Mouse (Mus musculus): ENCODE results near the gene Nav2. TPM values are rescaled to one million over a fixed set of nuclear protein-coding genes. Genes with fewer than 3 reads are reported as not detected.

The Nav2 gene
- polyA plus RNA-seq, 1 experiment = 21.9 TPM

GRCm38 (mm10) chr7:49399314-49399713 lies 490.8 kb downstream of the Nav2 start:
- no peak for TF ChIP-seq USF1 (IDR thresholded peaks at IDR 0.05; ENCODE audit: low read depth)
- TF ChIP-seq MYOD1 (IDR thresholded peaks at IDR 0.05; ENCODE audit: control insufficient read depth in 1 of 3, insufficient read length in 2 of 3, low read depth in 2 of 3) = no peak
- no peak for TF ChIP-seq POLR2A (IDR thresholded peaks at IDR 0.05; ENCODE audit: insufficient read length, low read depth)
- TF ChIP-seq E2F4 (IDR thresholded peaks at IDR 0.05; ENCODE audit: insufficient read depth) = no peak
- no peak for TF ChIP-seq POLR2AphosphoS2 (IDR thresholded peaks at IDR 0.05; ENCODE audit: insufficient read length, low read depth)
- TF ChIP-seq SRF (IDR thresholded peaks at IDR 0.05; ENCODE audit: control insufficient read depth, insufficient read length, low read depth) = no peak
- no peak for TF ChIP-seq MYOG (IDR thresholded peaks at IDR 0.05; ENCODE audit: control insufficient read depth in 1 of 3, insufficient read depth in 1 of 3, insufficient read length in 2 of 3, low read depth in 2 of 3)
- no peak for TF ChIP-seq MAX (IDR thresholded peaks at IDR 0.05; ENCODE audit: low read depth)
- no peak for TF ChIP-seq TCF12 (IDR thresholded peaks at IDR 0.05; ENCODE audit: insufficient read depth, poor library complexity, severe bottlenecking)
- no peak for TF ChIP-seq REST (IDR thresholded peaks at IDR 0.05; ENCODE audit: insufficient read depth, insufficient read length)
- TF ChIP-seq CEBPB (IDR thresholded peaks at IDR 0.05; ENCODE audit: insufficient read depth, poor library complexity, severe bottlenecking) = no peak
- TF ChIP-seq TCF3 (IDR thresholded peaks at IDR 0.05; ENCODE audit: insufficient read length, low read depth) = no peak
- no peaks in the 10 kb centered on the region for H3K79me2 ChIP-seq (ENCODE audit: control insufficient read depth, insufficient read depth)
- peaks cover under 1% of the 10 kb centered on the region for H3K36me3 ChIP-seq (ENCODE audit: control insufficient read depth, insufficient read depth)
- no peak overlapping the region for H3K4me3 ChIP-seq
- H3K4me2 ChIP-seq (ENCODE audit: low read depth) = peak overlapping the region; percentile 53
- H3ac ChIP-seq (ENCODE audit: control insufficient read depth, insufficient read length) = no peak overlapping the region
- no peaks in the 10 kb centered on the region for H3K27me3 ChIP-seq (ENCODE audit: control insufficient read depth, insufficient read depth, insufficient read length)

DNA sequence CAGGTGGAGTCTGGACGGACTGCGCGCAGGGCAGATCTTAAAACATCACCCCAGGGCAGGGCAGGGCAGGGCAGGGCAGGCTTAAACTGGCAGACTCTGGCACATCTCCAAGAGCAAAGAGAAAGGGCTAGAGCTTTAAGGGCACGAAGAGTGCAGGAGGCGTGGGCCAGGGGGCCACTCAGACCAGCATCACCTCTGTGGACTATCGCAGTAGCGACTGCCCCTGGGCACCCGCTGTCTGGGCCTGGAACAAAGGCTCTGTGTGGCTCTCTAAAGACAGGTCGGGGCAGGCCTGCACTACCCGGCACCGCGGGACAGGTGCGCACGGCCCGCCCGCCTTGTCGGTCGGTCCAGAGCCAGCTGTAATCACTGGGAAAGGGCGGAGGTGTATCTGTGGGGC lies 491.9 kb downstream of the Nav2 start:
- Histone ChIP-seq H3K79me2 (ENCODE audit: control insufficient read depth, insufficient read depth) (no peaks in the 10 kb centered on the region), H3K4me3 (no peak overlapping the region), H3ac (ENCODE audit: control insufficient read depth, insufficient read length) (no peak overlapping the region), H3K4me2 (ENCODE audit: low read depth) (no peak overlapping the region), H3K27me3 (ENCODE audit: control insufficient read depth, insufficient read depth, insufficient read length) (no peaks in the 10 kb centered on the region), H3K36me3 (ENCODE audit: control insufficient read depth, insufficient read depth) (no peaks in the 10 kb centered on the region)
- TF ChIP-seq MYOD1 (IDR thresholded peaks at IDR 0.05; ENCODE audit: control insufficient read depth in 1 of 3, insufficient read length in 2 of 3, low read depth in 2 of 3) (peak in 1 of 3 experiments; percentile 87), POLR2A (IDR thresholded peaks at IDR 0.05; ENCODE audit: insufficient read length, low read depth) (no peak), SRF (IDR thresholded peaks at IDR 0.05; ENCODE audit: control insufficient read depth, insufficient read length, low read depth) (no peak), MAX (IDR thresholded peaks at IDR 0.05; ENCODE audit: low read depth) (no peak), MYOG (IDR thresholded peaks at IDR 0.05; ENCODE audit: control insufficient read depth in 1 of 3, insufficient read depth in 1 of 3, insufficient read length in 2 of 3, low read depth in 2 of 3) (peak in 2 of 3 experiments; percentile 53 to 75)

GRCm38 (mm10) chr7:49402526-49402925 lies 494.0 kb downstream of the Nav2 start:
- Histone ChIP-seq H3K4me2 (ENCODE audit: low read depth) (no peak overlapping the region), H3ac (ENCODE audit: control insufficient read depth, insufficient read length) (no peak overlapping the region), H3K27me3 (ENCODE audit: control insufficient read depth, insufficient read depth, insufficient read length) (no peaks in the 10 kb centered on the region), H3K79me2 (ENCODE audit: control insufficient read depth, insufficient read depth) (no peaks in the 10 kb centered on the region), H3K36me3 (ENCODE audit: control insufficient read depth, insufficient read depth) (no peaks in the 10 kb centered on the region), H3K4me3 (no peak overlapping the region)
- TF ChIP-seq POLR2A (IDR thresholded peaks at IDR 0.05; ENCODE audit: insufficient read length, low read depth) (no peak), CEBPB (IDR thresholded peaks at IDR 0.05; ENCODE audit: insufficient read depth, poor library complexity, severe bottlenecking) (no peak), POLR2AphosphoS2 (IDR thresholded peaks at IDR 0.05; ENCODE audit: insufficient read length, low read depth) (no peak), MYOG (IDR thresholded peaks at IDR 0.05; ENCODE audit: control insufficient read depth in 1 of 3, insufficient read depth in 1 of 3, insufficient read length in 2 of 3, low read depth in 2 of 3) (no peak), MYOD1 (IDR thresholded peaks at IDR 0.05; ENCODE audit: control insufficient read depth in 1 of 3, insufficient read length in 2 of 3, low read depth in 2 of 3) (no peak), TCF12 (IDR thresholded peaks at IDR 0.05; ENCODE audit: insufficient read depth, poor library complexity, severe bottlenecking) (no peak)

GRCm38 (mm10) chr7:49407688-49408087 lies 499.2 kb downstream of the Nav2 start:
- no peak for TF ChIP-seq REST (IDR thresholded peaks at IDR 0.05; ENCODE audit: insufficient read depth, insufficient read length)
- TF ChIP-seq SRF (IDR thresholded peaks at IDR 0.05; ENCODE audit: control insufficient read depth, insufficient read length, low read depth) = no peak
- TF ChIP-seq CEBPB (IDR thresholded peaks at IDR 0.05; ENCODE audit: insufficient read depth, poor library complexity, severe bottlenecking) = no peak
- no peak for TF ChIP-seq POLR2A (IDR thresholded peaks at IDR 0.05; ENCODE audit: insufficient read length, low read depth)
- no peak for TF ChIP-seq POLR2AphosphoS2 (IDR thresholded peaks at IDR 0.05; ENCODE audit: insufficient read length, low read depth)
- TF ChIP-seq TCF3 (IDR thresholded peaks at IDR 0.05; ENCODE audit: insufficient read length, low read depth) = no peak
- no peak for TF ChIP-seq USF1 (IDR thresholded peaks at IDR 0.05; ENCODE audit: low read depth)
- TF ChIP-seq MYOD1 (IDR thresholded peaks at IDR 0.05; ENCODE audit: control insufficient read depth in 1 of 3, insufficient read length in 2 of 3, low read depth in 2 of 3) = no peak
- TF ChIP-seq MYOG (IDR thresholded peaks at IDR 0.05; ENCODE audit: control insufficient read depth in 1 of 3, insufficient read depth in 1 of 3, insufficient read length in 2 of 3, low read depth in 2 of 3) = no peak
- no peak for TF ChIP-seq TCF12 (IDR thresholded peaks at IDR 0.05; ENCODE audit: insufficient read depth, poor library complexity, severe bottlenecking)
- TF ChIP-seq MAX (IDR thresholded peaks at IDR 0.05; ENCODE audit: low read depth) = no peak
- TF ChIP-seq E2F4 (IDR thresholded peaks at IDR 0.05; ENCODE audit: insufficient read depth) = no peak
- Histone ChIP-seq H3K79me2 (ENCODE audit: control insufficient read depth, insufficient read depth) (no peaks in the 10 kb centered on the region), H3K27me3 (ENCODE audit: control insufficient read depth, insufficient read depth, insufficient read length) (no peaks in the 10 kb centered on the region), H3K36me3 (ENCODE audit: control insufficient read depth, insufficient read depth) (no peaks in the 10 kb centered on the region), H3K4me2 (ENCODE audit: low read depth) (no peak overlapping the region), H3K4me3 (no peak overlapping the region), H3ac (ENCODE audit: control insufficient read depth, insufficient read length) (no peak overlapping the region)

GRCm38 (mm10) chr7:49408625-49409024 lies 500.1 kb downstream of the Nav2 start:
- no peaks in the 10 kb centered on the region for H3K27me3 ChIP-seq (ENCODE audit: control insufficient read depth, insufficient read depth, insufficient read length)
- H3K4me2 ChIP-seq (ENCODE audit: low read depth) = no peak overlapping the region
- no peaks in the 10 kb centered on the region for H3K79me2 ChIP-seq (ENCODE audit: control insufficient read depth, insufficient read depth)
- TF ChIP-seq USF1 (IDR thresholded peaks at IDR 0.05; ENCODE audit: low read depth) = no peak
- no peak for TF ChIP-seq MYOD1 (IDR thresholded peaks at IDR 0.05; ENCODE audit: control insufficient read depth in 1 of 3, insufficient read length in 2 of 3, low read depth in 2 of 3)
- TF ChIP-seq MAX (IDR thresholded peaks at IDR 0.05; ENCODE audit: low read depth) = no peak
- TF ChIP-seq POLR2A (IDR thresholded peaks at IDR 0.05; ENCODE audit: insufficient read length, low read depth) = no peak
- no peak for TF ChIP-seq TCF12 (IDR thresholded peaks at IDR 0.05; ENCODE audit: insufficient read depth, poor library complexity, severe bottlenecking)
- no peak for TF ChIP-seq CEBPB (IDR thresholded peaks at IDR 0.05; ENCODE audit: insufficient read depth, poor library complexity, severe bottlenecking)
- no peak for TF ChIP-seq E2F4 (IDR thresholded peaks at IDR 0.05; ENCODE audit: insufficient read depth)
- TF ChIP-seq MYOG (IDR thresholded peaks at IDR 0.05; ENCODE audit: control insufficient read depth in 1 of 3, insufficient read depth in 1 of 3, insufficient read length in 2 of 3, low read depth in 2 of 3) = no peak
- TF ChIP-seq POLR2AphosphoS2 (IDR thresholded peaks at IDR 0.05; ENCODE audit: insufficient read length, low read depth) = no peak
- TF ChIP-seq REST (IDR thresholded peaks at IDR 0.05; ENCODE audit: insufficient read depth, insufficient read length) = no peak
- no peak for TF ChIP-seq TCF3 (IDR thresholded peaks at IDR 0.05; ENCODE audit: insufficient read length, low read depth)
- TF ChIP-seq SRF (IDR thresholded peaks at IDR 0.05; ENCODE audit: control insufficient read depth, insufficient read length, low read depth) = no peak
- H3K4me3 ChIP-seq = no peak overlapping the region
- H3ac ChIP-seq (ENCODE audit: control insufficient read depth, insufficient read length) = no peak overlapping the region
- H3K36me3 ChIP-seq (ENCODE audit: control insufficient read depth, insufficient read depth) = no peaks in the 10 kb centered on the region
